Mouse (Mus musculus): ENCODE data around the gene Cyth4. TPM values are rescaled to one million over a fixed set of nuclear protein-coding genes. Genes with fewer than 3 reads are reported as not detected.

Gene Cyth4
- polyA plus RNA-seq, 1 experiment from 2014 or later, result 7.0 TPM

- no peaks in the 10 kb centered on the region for H3K9me3 ChIP-seq
- 45% methylated on average over 2 of the region's 2 CpGs for WGBS
- no peaks in the 10 kb centered on the region for H3K36me3 ChIP-seq
- no peaks in the 10 kb centered on the region for H3K27me3 ChIP-seq
- no peak overlapping the region for H3K4me3 ChIP-seq
- ATAC-seq (ENCODE audit: low FRiP score, low read depth), result no peak
- no peak overlapping the region for H3K9ac ChIP-seq
- H3K4me2 ChIP-seq, result no peak overlapping the region
- H3K27ac ChIP-seq (replicated peaks), result no peak overlapping the region
- peaks cover 41% of the 10 kb centered on the region for H3K4me1 ChIP-seq (replicated peaks)
These were observed 35.5 kb downstream of the Cyth4 start for GRCm38 (mm10) chr15:78632387-78632786.

GRCm38 (mm10) chr15:78633413-78633812 is 36.6 kb downstream of the Cyth4 start:
- no peak for ATAC-seq (ENCODE audit: low FRiP score, low read depth)
- Histone ChIP-seq H3K9ac (no peak overlapping the region; the same call in 1 of the 2 replicates), H3K4me1 (replicated peaks) (peaks cover 50% of the 10 kb centered on the region)

GRCm38 (mm10) chr15:78634095-78634737 is 37.4 kb downstream of the Cyth4 start:
- H3K9ac ChIP-seq, result no peak overlapping the region; the same call in 1 of the 2 replicates
- H3K4me1 ChIP-seq (replicated peaks), result peaks cover 56% of the 10 kb centered on the region
- H3K36me3 ChIP-seq, result no peaks in the 10 kb centered on the region
- H3K27ac ChIP-seq (replicated peaks), result peak overlapping the region; percentile 71
- H3K27me3 ChIP-seq, result no peaks in the 10 kb centered on the region
- peak; percentile 84 for ATAC-seq (ENCODE audit: low FRiP score, low read depth)
- H3K4me3 ChIP-seq, result no peak overlapping the region
- no peak overlapping the region for H3K4me2 ChIP-seq
- WGBS, result 31% methylated on average over 10 of the region's 10 CpGs
- H3K9me3 ChIP-seq, result no peaks in the 10 kb centered on the region

More at GRCm38 (mm10) chr15:78633413-78633812, 36.6 kb downstream of the Cyth4 start:
- Histone ChIP-seq H3K9me3 (no peaks in the 10 kb centered on the region), H3K4me3 (no peak overlapping the region), H3K4me2 (no peak overlapping the region), H3K27ac (replicated peaks) (peak overlapping the region; percentile 71), H3K36me3 (no peaks in the 10 kb centered on the region), H3K27me3 (no peaks in the 10 kb centered on the region)
- WGBS, result 12% methylated on average over 5 of the region's 5 CpGs

- Histone ChIP-seq H3K4me2 (no peak overlapping the region), H3K9ac (no peak overlapping the region), H3K36me3 (no peaks in the 10 kb centered on the region), H3K4me1 (replicated peaks) (peaks cover 56% of the 10 kb centered on the region), H3K9me3 (no peaks in the 10 kb centered on the region), H3K27me3 (no peaks in the 10 kb centered on the region), H3K27ac (replicated peaks) (no peak overlapping the region), H3K4me3 (no peak overlapping the region)
- WGBS, result 30% methylated on average over 7 of the region's 7 CpGs
- peak; percentile 49; the same call in 1 of the 2 replicates for ATAC-seq (ENCODE audit: low FRiP score, low read depth)
These were observed 38.4 kb downstream of the Cyth4 start for GRCm38 (mm10) chr15:78635231-78635630.

GRCm38 (mm10) chr15:78643633-78644032 is 46.8 kb downstream of the Cyth4 start:
- 14% methylated on average over 6 of the region's 6 CpGs for WGBS
- H3K4me2 ChIP-seq, result no peak overlapping the region
- ATAC-seq (ENCODE audit: low FRiP score, low read depth), result no peak
- H3K9me3 ChIP-seq, result no peaks in the 10 kb centered on the region
- H3K27ac ChIP-seq (replicated peaks), result no peak overlapping the region
- no peak overlapping the region for H3K4me3 ChIP-seq
- H3K9ac ChIP-seq, result no peak overlapping the region
- peaks cover 12% of the 10 kb centered on the region for H3K4me1 ChIP-seq (replicated peaks)
- no peaks in the 10 kb centered on the region for H3K36me3 ChIP-seq
- no peaks in the 10 kb centered on the region for H3K27me3 ChIP-seq

- peaks cover 8% of the 10 kb centered on the region; the same call in 1 of the 2 replicates for H3K4me1 ChIP-seq (replicated peaks)
- no peak for ATAC-seq (ENCODE audit: low FRiP score, low read depth)
- no peaks in the 10 kb centered on the region for H3K9me3 ChIP-seq
- WGBS, result 43% methylated on average over 8 of the region's 8 CpGs
- no peaks in the 10 kb centered on the region for H3K36me3 ChIP-seq
- no peak overlapping the region for H3K27ac ChIP-seq (replicated peaks)
- no peaks in the 10 kb centered on the region for H3K27me3 ChIP-seq
- no peak overlapping the region for H3K4me3 ChIP-seq
- H3K4me2 ChIP-seq, result no peak overlapping the region
- no peak overlapping the region for H3K9ac ChIP-seq
These were observed 47.8 kb downstream of the Cyth4 start for GRCm38 (mm10) chr15:78644606-78645005.

- WGBS, result 75% methylated on average over 4 of the region's 4 CpGs
- ATAC-seq (ENCODE audit: low FRiP score, low read depth), result no peak
These were observed 50.9 kb downstream of the Cyth4 start for GRCm38 (mm10) chr15:78647746-78648145.

GRCm38 (mm10) chr15:78651169-78651568 is 54.3 kb downstream of the Cyth4 start:
- ATAC-seq (ENCODE audit: low FRiP score, low read depth), result no peak
- Histone ChIP-seq H3K4me1 (replicated peaks) (no peaks in the 10 kb centered on the region), H3K27ac (replicated peaks) (no peak overlapping the region), H3K27me3 (no peaks in the 10 kb centered on the region), H3K9me3 (no peaks in the 10 kb centered on the region), H3K9ac (no peak overlapping the region), H3K4me3 (no peak overlapping the region), H3K36me3 (no peaks in the 10 kb centered on the region), H3K4me2 (no peak overlapping the region)
- WGBS, result 19% methylated on average over 4 of the region's 4 CpGs

More at GRCm38 (mm10) chr15:78647746-78648145, 50.9 kb downstream of the Cyth4 start:
- H3K36me3 ChIP-seq, result no peaks in the 10 kb centered on the region
- no peak overlapping the region for H3K4me2 ChIP-seq
- H3K4me1 ChIP-seq (replicated peaks), result peaks cover 8% of the 10 kb centered on the region; the same call in 1 of the 2 replicates
- no peak overlapping the region for H3K4me3 ChIP-seq
- no peaks in the 10 kb centered on the region for H3K9me3 ChIP-seq
- no peak overlapping the region for H3K27ac ChIP-seq (replicated peaks)
- H3K9ac ChIP-seq, result no peak overlapping the region
- no peaks in the 10 kb centered on the region for H3K27me3 ChIP-seq

- 54% methylated on average over 5 of the region's 5 CpGs for WGBS
- peaks cover 4% of the 10 kb centered on the region for H3K4me1 ChIP-seq (replicated peaks)
- H3K4me3 ChIP-seq, result no peak overlapping the region
- no peak overlapping the region for H3K9ac ChIP-seq
- no peaks in the 10 kb centered on the region for H3K36me3 ChIP-seq
- no peaks in the 10 kb centered on the region for H3K27me3 ChIP-seq
- H3K4me2 ChIP-seq, result no peak overlapping the region
- no peak overlapping the region for H3K27ac ChIP-seq (replicated peaks)
- ATAC-seq (ENCODE audit: low FRiP score, low read depth), result 0 out of 2 replicates have a peak, but pooled peaks have one; percentile 12
- H3K9me3 ChIP-seq, result no peaks in the 10 kb centered on the region
These were observed 67.4 kb downstream of the Cyth4 start for GRCm38 (mm10) chr15:78664268-78664667.

GRCm38 (mm10) chr15:78669221-78669871 is 72.5 kb downstream of the Cyth4 start:
- H3K27me3 ChIP-seq, result peaks cover 16% of the 10 kb centered on the region; the same call in 1 of the 2 replicates
- peaks cover 9% of the 10 kb centered on the region; the same call in 1 of the 2 replicates for H3K36me3 ChIP-seq
- peaks cover 21% of the 10 kb centered on the region for H3K4me1 ChIP-seq (replicated peaks)
- H3K9ac ChIP-seq, result no peak overlapping the region
- H3K9me3 ChIP-seq, result no peaks in the 10 kb centered on the region
- no peak for ATAC-seq (ENCODE audit: low FRiP score, low read depth)
- no peak overlapping the region for H3K4me2 ChIP-seq
- 73% methylated on average over 10 of the region's 10 CpGs for WGBS
- no peak overlapping the region for H3K4me3 ChIP-seq
- no peak overlapping the region for H3K27ac ChIP-seq (replicated peaks)

GRCm38 (mm10) chr15:78670341-78670740 is 73.5 kb downstream of the Cyth4 start:
- Histone ChIP-seq H3K9me3 (no peaks in the 10 kb centered on the region), H3K4me2 (no peak overlapping the region), H3K4me3 (no peak overlapping the region), H3K27ac (replicated peaks) (no peak overlapping the region), H3K36me3 (peaks cover 9% of the 10 kb centered on the region; the same call in 1 of the 2 replicates), H3K27me3 (peaks cover 16% of the 10 kb centered on the region; the same call in 1 of the 2 replicates), H3K4me1 (replicated peaks) (peaks cover 21% of the 10 kb centered on the region), H3K9ac (no peak overlapping the region)
- WGBS, result 21% methylated on average over 5 of the region's 5 CpGs
- peak; percentile 25; the same call in 1 of the 2 replicates for ATAC-seq (ENCODE audit: low FRiP score, low read depth)
